Mouse (Mus musculus) adrenal gland, postnatal 14 days (tissue): ENCODE measurements around the gene Mrpl27. TPM values are rescaled to one million over a fixed set of nuclear protein-coding genes. Genes with fewer than 3 reads are reported as not detected.

Experiments
- total RNA-seq: library from RNA; stranded (reverse); gene quantifications from 2 replicates; pipeline ENCODE4 v1.2.3, GENCODE M21; 2021

Gene Mrpl27
- total RNA-seq, 1 experiment from 2014 or later = 83.5 TPM

Other genes starting within 250 kb of the Mrpl27 start
- gene Cacna1g, start 179.6 kb upstream of the Mrpl27 start, total RNA-seq = 0.89 and 1.5 TPM in 2 replicates
- not detected in 2 replicates for gene Spata20, start 167.6 kb upstream of the Mrpl27 start, total RNA-seq
- 12.1 and 13.5 TPM in 2 replicates for gene Epn3, start 153.8 kb upstream of the Mrpl27 start, total RNA-seq
- 3.9 and 5.6 TPM in 2 replicates for gene Mycbpap, start 132.0 kb upstream of the Mrpl27 start, total RNA-seq
- 9.2 and 10.6 TPM in 2 replicates for gene Rsad1, start 104.5 kb upstream of the Mrpl27 start, total RNA-seq
- gene Chad, start 88.7 kb upstream of the Mrpl27 start, total RNA-seq = 0.30 TPM in 1 of 2 replicates, not detected in the other
- 81.0 and 86.9 TPM in 2 replicates for gene Acsf2, start 51.9 kb upstream of the Mrpl27 start, total RNA-seq
- 111 and 121 TPM in 2 replicates for gene Lrrc59, start 24.0 kb upstream of the Mrpl27 start, total RNA-seq
- 1.9 and 3.3 TPM in 2 replicates for gene Eme1, start 197 bp downstream of the Mrpl27 start, total RNA-seq
- gene Xylt2, start 23.7 kb downstream of the Mrpl27 start, total RNA-seq = 20.5 and 22.6 TPM in 2 replicates
- gene Gm11541, start 50.7 kb downstream of the Mrpl27 start, total RNA-seq = not detected in 2 replicates
- not detected in 2 replicates for gene Cdc34b, start 88.0 kb downstream of the Mrpl27 start, total RNA-seq
- not detected in 2 replicates for gene Tmem92, start 128.9 kb downstream of the Mrpl27 start, total RNA-seq